Mouse (Mus musculus) embryonic facial prominence, embryonic 15.5 days (tissue): ENCODE results near the gene Pgr15l. TPM values are rescaled to one million over a fixed set of nuclear protein-coding genes. Genes with fewer than 3 reads are reported as not detected.

ENCODE experiments used
- ATAC-seq: fragments of 200-750 bp; cut with Nextera tagmentation; 2 replicates; pipeline ENCODE4 v1.8.0; 2017; ENCODE audit warnings: low read depth, moderate TSS enrichment; ENCODE audit not compliant: insufficient number of reproducible peaks, low FRiP score, low TSS enrichment
- H3K27ac ChIP-seq: fragments of 300-500 bp; sonication (generic); replicated peaks from 2 replicates; pipeline ENCODE4 v1.5.1; 2015; ENCODE audit warnings: mild to moderate bottlenecking, inconsistent platforms
- H3K27me3 ChIP-seq: fragments of 300-500 bp; sonication (generic); 2 replicates; pipeline ENCODE4 v1.6.1; 2015; ENCODE audit warnings: inconsistent platforms
- H3K36me3 ChIP-seq: fragments of 300-500 bp; sonication (generic); 2 replicates; pipeline ENCODE4 v1.6.1; 2015; ENCODE audit warnings: mild to moderate bottlenecking, inconsistent platforms
- H3K4me1 ChIP-seq: fragments of 300-500 bp; sonication (generic); 2 replicates; pipeline ENCODE4 v1.6.1; 2015; ENCODE audit warnings: inconsistent platforms
- H3K4me2 ChIP-seq: fragments of 300-500 bp; sonication (generic); replicated peaks from 2 replicates; pipeline ENCODE4 v1.6.1; 2015; ENCODE audit warnings: mild to moderate bottlenecking, inconsistent platforms
- H3K4me3 ChIP-seq: fragments of 300-500 bp; sonication (generic); replicated peaks from 2 replicates; pipeline ENCODE4 v1.5.1; 2015; ENCODE audit warnings: mild to moderate bottlenecking, inconsistent platforms
- H3K9ac ChIP-seq: fragments of 300-500 bp; sonication (generic); 2 replicates; pipeline ENCODE4 v1.6.1; 2015; ENCODE audit warnings: inconsistent platforms
- H3K9me3 ChIP-seq: fragments of 300-500 bp; sonication (generic); replicated peaks from 2 replicates; pipeline ENCODE4 v1.6.1; 2016; ENCODE audit warnings: inconsistent platforms
- WGBS: fragments of 180-500 bp; shearing (Covaris S2); methylation state at CpG from one replicate; pipeline ENCODE4 v1.1.7; 2015; 5-methylcytosine and 5-hydroxymethylcytosine counted together
- polyA plus RNA-seq: library from polyadenylated mRNA; unstranded; fragments of >200 nt; fragmentation: Nextera tagmentation; extraction: Ambion mirVana; gene quantifications from 2 replicates; pipeline ENCODE4 v1.2.1, GENCODE M21; 2015

Gene Pgr15l
- polyA plus RNA-seq = not detected in 2 replicates

DNA sequence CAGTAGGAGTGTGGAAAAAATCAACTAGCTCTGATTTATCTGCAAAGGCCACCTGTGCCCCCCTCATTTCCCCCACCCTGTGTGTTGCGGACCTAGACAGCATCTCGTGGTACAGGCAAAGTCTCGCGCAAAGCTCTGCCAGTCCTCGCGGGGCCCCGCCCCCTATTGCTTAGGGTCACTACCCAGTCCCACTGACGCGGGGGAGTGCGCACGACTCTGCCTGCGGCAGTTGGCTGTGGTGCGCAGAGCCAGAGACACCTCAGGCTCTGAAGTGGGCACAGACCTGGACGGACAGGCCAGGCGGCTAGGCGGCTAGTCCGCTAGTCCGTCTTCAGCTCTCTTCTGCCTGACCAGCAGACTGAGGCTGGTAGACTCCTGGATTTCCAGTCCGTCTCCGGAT is at the start of gene Pgr15l:
Pgr15l (plus strand) TSS at position 228 of the 400 bp plus-strand sequence.
- Histone ChIP-seq H3K36me3 (no peaks in the 10 kb centered on the region), H3K27me3 (peaks cover 15% of the 10 kb centered on the region; the same call in 1 of the 2 replicates), H3K9ac (no peak within 1 kb of the TSS), H3K27ac (no peak within 1 kb of the TSS), H3K4me1 (no peaks in the 10 kb centered on the region), H3K4me2 (no peak within 1 kb of the TSS; the same call in 1 of the 2 replicates), H3K9me3 (no peaks in the 10 kb centered on the region), H3K4me3 (no peak within 1 kb of the TSS)
- ATAC-seq = no peak
- WGBS = 26% methylated on average over 18 of the region's 20 CpGs

- Histone ChIP-seq H3K4me2 (no peak overlapping the region), H3K9ac (no peak overlapping the region), H3K4me3 (no peak overlapping the region), H3K36me3 (no peaks in the 10 kb centered on the region), H3K9me3 (no peaks in the 10 kb centered on the region), H3K27me3 (no peaks in the 10 kb centered on the region), H3K27ac (no peak overlapping the region), H3K4me1 (no peaks in the 10 kb centered on the region)
- ATAC-seq = no peak
These were observed 44.9 kb upstream of the Pgr15l start for GRCm38 (mm10) chrX:97027540-97027939.

- Histone ChIP-seq H3K4me1 (no peaks in the 10 kb centered on the region), H3K27ac (no peak overlapping the region), H3K36me3 (no peaks in the 10 kb centered on the region), H3K27me3 (peaks cover 15% of the 10 kb centered on the region; the same call in 1 of the 2 replicates), H3K9ac (no peak overlapping the region), H3K4me2 (no peak overlapping the region), H3K4me3 (no peak overlapping the region), H3K9me3 (no peaks in the 10 kb centered on the region)
- WGBS = 15% methylated on average over 11 of the region's 11 CpGs
- ATAC-seq = no peak
These were observed 2.6 kb upstream of the Pgr15l start for GRCm38 (mm10) chrX:97069816-97070215.
